Mouse (Mus musculus) left cerebral cortex, adult 18-20 months (tissue): Measurements from ENCODE around the gene Armc9. TPM values are rescaled to one million over a fixed set of nuclear protein-coding genes. Genes with fewer than 3 reads are reported as not detected.

ENCODE experiments used
- DNase-seq, 2 experiments: peaks; one replicate each; pipeline ENCODE4 v3.0.0; 2021 to 2022; ENCODE audit warnings: low spot score in 2 of 2, mixed read lengths in 1 of 2
- total RNA-seq, 2 experiments: library from RNA; stranded (reverse); gene quantifications; 2 replicates each; pipeline ENCODE4 v1.2.3; 2021

Gene Armc9
- total RNA-seq, 2 experiments from 2014 or later = 32.2 to 36.4 TPM

GRCm38 (mm10) chr1:86309270-86309833, 154.8 kb downstream of the Armc9 start:
- DNase-seq = no peak

DNA sequence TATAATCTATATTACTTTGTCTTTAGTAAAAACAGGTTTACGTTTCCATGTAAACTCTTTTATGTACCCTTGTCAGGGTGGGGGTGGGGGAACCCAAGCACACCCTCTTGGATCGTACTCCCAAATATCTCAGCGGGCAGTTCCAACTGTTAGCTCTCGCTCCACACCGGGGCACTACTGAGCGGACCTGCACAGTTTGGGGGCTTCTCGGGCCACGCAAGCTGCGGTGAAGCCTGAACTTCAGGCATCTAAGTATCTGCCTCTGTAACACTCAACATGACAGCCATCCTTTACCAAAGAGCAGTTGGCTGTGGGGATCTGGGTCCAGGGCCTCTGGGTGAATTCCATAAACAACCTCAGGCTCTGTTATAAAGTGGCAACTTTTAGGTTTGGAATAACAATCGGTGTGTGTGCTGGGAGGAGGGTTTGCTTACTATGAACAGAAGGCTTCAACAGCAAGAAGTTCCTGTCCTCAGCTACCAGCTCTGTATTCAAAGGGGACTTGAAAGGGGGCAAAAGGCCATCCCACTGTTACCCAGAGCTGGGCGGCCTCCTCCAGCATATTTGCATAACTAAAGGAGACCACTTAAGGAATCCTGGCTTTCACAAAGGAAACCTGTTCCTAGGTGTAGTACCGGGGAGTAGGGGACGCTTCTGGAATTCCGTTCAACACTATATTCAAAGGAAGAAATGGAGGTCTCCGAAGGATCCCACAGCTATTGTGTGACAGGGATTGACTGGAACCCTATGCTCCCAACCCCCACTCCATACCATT, 156.1 kb downstream of the Armc9 start:
- DNase-seq = no peak

DNA sequence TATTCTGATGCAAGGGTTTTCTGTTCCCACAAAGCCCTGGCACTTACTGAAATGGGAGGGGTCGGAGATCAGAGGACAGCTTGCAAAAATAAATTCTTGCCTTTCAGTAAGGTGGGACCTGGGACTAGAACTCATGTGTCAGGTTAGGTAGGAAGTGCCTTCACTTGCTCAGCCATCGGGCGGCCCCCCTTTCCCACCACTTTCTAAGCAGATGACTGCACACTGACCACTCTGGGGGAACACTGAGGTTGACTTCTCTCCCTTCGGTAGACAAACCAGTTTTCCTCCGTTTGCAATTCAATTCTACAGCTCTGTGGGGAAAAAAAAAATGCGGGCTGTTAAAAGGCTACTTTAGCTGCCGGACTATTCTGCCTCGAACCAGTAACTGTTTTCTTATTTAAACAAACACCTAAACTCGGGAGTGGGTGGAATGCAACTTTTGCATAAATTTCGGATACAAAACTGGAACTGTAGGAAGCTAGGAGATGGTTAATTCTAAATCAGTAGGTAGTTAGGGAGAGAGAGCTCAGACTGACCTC, 157.0 kb downstream of the Armc9 start:
- no peak for DNase-seq

DNA sequence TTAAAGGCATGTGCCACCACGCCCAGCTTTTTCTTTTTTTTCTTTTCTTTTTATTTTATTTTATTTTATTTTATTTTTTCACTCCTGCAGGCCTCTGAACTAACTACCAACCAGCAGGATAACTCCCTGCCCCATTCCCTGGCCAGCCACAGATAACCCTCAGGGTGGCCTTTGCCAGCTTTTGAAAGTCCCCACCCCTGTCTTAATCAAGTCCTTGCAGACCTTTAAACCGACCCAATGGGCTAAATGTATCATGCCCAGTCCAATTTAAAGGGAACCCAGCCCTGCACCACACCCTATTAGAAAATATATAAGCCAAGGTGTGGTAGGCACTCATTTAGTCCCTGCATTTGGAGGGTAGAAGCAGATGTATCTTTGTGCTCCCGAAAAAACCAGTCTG, 157.7 kb downstream of the Armc9 start:
- DNase-seq = no peak

- DNase-seq = no peak
Observed at GRCm38 (mm10) chr1:86313096-86313771, 158.7 kb downstream of the Armc9 start.

DNA sequence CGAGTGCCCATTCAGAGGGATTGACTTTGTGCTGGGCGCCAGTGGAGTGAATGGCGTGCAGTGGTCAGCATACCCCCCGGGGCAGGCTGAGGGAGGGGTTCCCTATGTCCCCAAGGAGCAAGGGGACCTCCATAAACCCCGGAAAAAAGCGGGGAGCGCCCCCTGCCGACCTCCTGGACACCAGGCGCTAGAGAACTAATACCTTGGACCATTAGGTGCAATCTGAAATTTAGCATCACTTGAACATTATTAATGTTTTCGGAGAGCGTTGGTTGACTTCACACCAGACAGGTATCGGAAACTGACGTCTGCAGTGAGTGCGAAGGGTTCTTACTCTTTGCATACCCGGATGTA, 159.2 kb downstream of the Armc9 start:
- peak in 1 of 2 experiments; percentile 27 for DNase-seq

DNA sequence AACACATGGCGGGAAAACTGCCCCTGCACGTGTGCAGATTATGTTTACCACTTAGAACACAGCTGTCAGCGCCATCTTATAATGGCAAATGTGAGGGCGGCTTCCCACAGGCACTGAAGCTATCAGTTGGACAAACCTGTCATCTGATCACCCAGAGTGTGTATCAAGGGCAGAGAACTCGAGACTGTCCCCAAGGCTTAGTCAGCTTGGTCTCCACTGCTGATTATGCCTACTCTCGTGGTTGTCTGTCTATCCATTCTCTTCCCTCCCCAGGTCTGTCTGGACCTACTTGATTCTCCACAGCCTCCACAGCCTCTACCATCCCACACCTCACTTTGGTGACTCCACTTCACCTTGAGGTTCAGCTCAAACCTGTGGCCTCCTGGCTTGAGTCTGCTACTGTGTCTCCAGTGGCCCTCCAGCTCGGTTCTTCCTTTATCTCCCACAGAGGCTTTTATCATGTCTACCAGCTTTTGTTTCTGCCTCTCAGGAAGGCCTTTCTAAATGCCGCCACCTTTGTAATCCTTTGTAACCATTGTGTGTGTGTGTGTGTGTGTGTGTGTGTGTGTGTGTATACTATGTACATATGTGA, 166.3 kb downstream of the Armc9 start:
- DNase-seq = no peak

Other genes starting within 250 kb of the Armc9 start
- 1 to 10 TPM; 5.2 to 7.7 TPM for gene 4933407L21Rik, start 226.3 kb upstream of the Armc9 start, total RNA-seq
- under 1 TPM; 0.09 to 0.14 TPM for gene Gpr55, start 193.8 kb upstream of the Armc9 start, total RNA-seq
- gene Spata3, start 138.0 kb upstream of the Armc9 start, total RNA-seq = under 1 TPM; 0.37 to 0.79 TPM
- 10 to 100 TPM; 10.8 to 10.9 TPM for gene 2810459M11Rik, start 108.9 kb upstream of the Armc9 start, total RNA-seq
- gene Psmd1, start 90.4 kb upstream of the Armc9 start, total RNA-seq = 100 to 1,000 TPM; 114 to 115 TPM
- not detected for gene Htr2b, start 42.8 kb upstream of the Armc9 start, total RNA-seq
- 10 to 100 TPM in 1 of 2 experiments, 1 to 10 TPM in 1; 9.8 to 10.3 TPM for gene Gm21972, start 21.1 kb upstream of the Armc9 start, total RNA-seq
- 1 to 10 TPM in 1 of 2 experiments, under 1 TPM in 1; 0.77 to 1.1 TPM for gene B3gnt7, start 148.1 kb downstream of the Armc9 start, total RNA-seq
- gene Ncl, start 204.6 kb downstream of the Armc9 start, total RNA-seq = 100 to 1,000 TPM; 130 TPM